Mouse (Mus musculus): ENCODE results near the gene Usp26. TPM values are rescaled to one million over a fixed set of nuclear protein-coding genes. Genes with fewer than 3 reads are reported as not detected.

Usp26 gene
- not detected in 2 replicates for polyA plus RNA-seq (2015; fragmentation: Nextera tagmentation; extraction: Ambion mirVana)

DNA sequence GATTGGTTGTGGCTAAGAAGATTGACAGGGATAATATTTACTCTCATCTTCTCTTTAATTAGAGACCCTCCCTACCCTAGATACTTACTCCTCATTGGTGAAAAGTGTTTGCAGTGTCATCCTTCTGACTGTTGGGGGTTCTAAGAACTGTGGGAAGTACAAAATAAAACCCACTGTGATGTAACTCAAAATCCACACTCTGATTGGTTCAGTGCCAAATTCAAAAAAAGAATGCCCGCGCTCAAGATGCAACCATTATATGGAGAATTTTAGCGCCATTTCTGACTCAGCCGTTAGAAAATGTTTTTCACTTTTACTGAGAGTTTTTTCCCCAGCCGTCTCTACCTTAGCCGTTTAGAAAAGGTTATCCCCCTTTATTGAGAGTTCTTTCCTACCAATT is at the start of gene Usp26:
Gene Usp26, minus strand, starts transcription at position 101 of the 400 bp plus-strand sequence.
- no peak within 1 kb of the TSS for H3K27ac ChIP-seq (ENCODE audit: low read length)
- no peak within 1 kb of the TSS for H3K4me3 ChIP-seq (ENCODE audit: low read length)
- WGBS, result 93% methylated on average over 6 of the region's 6 CpGs
- 0 out of 2 replicates have a peak, but pooled peaks cover 3% of the 10 kb centered on the region for H3K9me3 ChIP-seq (ENCODE audit: control insufficient read depth, low read length)
- ATAC-seq, result no peak
- H3K4me1 ChIP-seq (ENCODE audit: control insufficient read depth, insufficient read depth, low read length), result no peaks in the 10 kb centered on the region
- no peaks in the 10 kb centered on the region for H3K36me3 ChIP-seq (ENCODE audit: control insufficient read depth, insufficient read depth, low read length)
- no peak within 1 kb of the TSS for H3K4me2 ChIP-seq (ENCODE audit: low read depth, low read length)
- no peaks in the 10 kb centered on the region for H3K27me3 ChIP-seq (replicated peaks; ENCODE audit: control insufficient read depth, insufficient read depth, low read length)
- H3K9ac ChIP-seq (ENCODE audit: low read depth, low read length), result no peak within 1 kb of the TSS

DNA sequence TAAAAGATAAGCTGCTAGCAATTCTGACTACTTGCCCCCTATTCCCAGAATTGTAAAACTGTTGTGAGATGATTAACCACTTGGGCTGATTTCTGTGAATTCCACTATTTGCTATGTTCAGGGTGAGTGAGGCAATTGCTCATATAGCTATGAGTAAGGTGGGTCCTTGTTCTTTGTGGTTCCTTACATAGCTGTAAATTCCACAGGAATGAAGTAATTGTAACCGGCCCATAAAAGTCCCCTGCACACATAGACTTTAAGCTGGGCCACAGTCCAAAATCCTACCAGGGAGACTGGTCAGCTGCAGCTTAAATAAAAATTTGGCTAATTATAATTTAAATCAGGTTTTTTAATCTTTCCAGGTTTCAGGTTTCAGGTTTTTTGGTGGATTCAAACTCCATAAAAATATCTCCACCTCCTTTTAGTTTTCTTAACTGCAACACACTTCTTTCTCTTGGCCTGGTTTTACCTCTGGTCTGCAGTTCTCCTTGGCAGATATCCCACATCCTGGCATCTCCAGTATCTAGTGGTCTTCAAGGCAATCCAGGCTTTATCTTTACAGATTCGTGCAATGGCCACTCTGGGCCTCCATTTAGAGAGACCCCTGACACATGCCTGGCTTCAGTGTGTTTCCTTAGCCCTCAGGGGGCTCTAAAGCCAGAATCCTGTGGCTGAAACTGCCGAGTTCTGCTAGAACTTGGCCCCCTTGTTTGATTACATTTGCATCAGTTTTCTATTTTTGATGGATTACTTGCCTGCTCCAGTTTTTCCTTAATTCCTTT is 13.6 kb upstream of the Usp26 start:
- WGBS, result 28% methylated on average over 3 of the region's 3 CpGs
- Histone ChIP-seq H3K4me1 (ENCODE audit: control insufficient read depth, insufficient read depth, low read length) (no peaks in the 10 kb centered on the region), H3K27ac (ENCODE audit: low read length) (no peak overlapping the region), H3K27me3 (replicated peaks; ENCODE audit: control insufficient read depth, insufficient read depth, low read length) (no peaks in the 10 kb centered on the region), H3K4me3 (ENCODE audit: low read length) (no peak overlapping the region), H3K9me3 (ENCODE audit: control insufficient read depth, low read length) (no peaks in the 10 kb centered on the region), H3K4me2 (ENCODE audit: low read depth, low read length) (no peak overlapping the region), H3K9ac (ENCODE audit: low read depth, low read length) (no peak overlapping the region), H3K36me3 (ENCODE audit: control insufficient read depth, insufficient read depth, low read length) (no peaks in the 10 kb centered on the region)
- peak; percentile 79 for ATAC-seq

DNA sequence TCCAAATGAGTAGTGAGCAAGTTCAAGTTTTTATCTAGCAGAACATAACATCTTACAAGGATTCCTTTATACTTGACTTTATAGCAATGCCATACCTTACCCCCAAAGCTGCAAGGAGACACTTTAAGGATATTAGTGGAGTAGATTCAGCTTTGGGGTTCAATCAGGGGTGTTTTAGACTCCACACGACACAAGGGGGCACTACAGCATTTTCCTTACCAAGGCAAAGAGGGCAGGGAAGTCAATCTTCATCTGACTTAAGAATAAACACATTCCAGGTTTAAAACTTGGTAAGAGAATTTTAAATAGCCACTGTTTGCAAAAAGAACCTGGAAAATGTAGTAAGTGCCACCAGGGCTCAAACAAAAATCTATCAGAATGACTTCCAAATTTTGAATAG is 33.6 kb downstream of the Usp26 start:
- Histone ChIP-seq H3K36me3 (ENCODE audit: control insufficient read depth, insufficient read depth, low read length) (no peaks in the 10 kb centered on the region), H3K4me3 (ENCODE audit: low read length) (no peak overlapping the region), H3K27me3 (replicated peaks; ENCODE audit: control insufficient read depth, insufficient read depth, low read length) (no peaks in the 10 kb centered on the region), H3K9ac (ENCODE audit: low read depth, low read length) (no peak overlapping the region), H3K4me2 (ENCODE audit: low read depth, low read length) (no peak overlapping the region), H3K27ac (ENCODE audit: low read length) (no peak overlapping the region), H3K9me3 (ENCODE audit: control insufficient read depth, low read length) (no peaks in the 10 kb centered on the region), H3K4me1 (ENCODE audit: control insufficient read depth, insufficient read depth, low read length) (no peaks in the 10 kb centered on the region)
- 3% methylated on average over 1 of the region's 1 CpGs for WGBS
- ATAC-seq, result no peak

DNA sequence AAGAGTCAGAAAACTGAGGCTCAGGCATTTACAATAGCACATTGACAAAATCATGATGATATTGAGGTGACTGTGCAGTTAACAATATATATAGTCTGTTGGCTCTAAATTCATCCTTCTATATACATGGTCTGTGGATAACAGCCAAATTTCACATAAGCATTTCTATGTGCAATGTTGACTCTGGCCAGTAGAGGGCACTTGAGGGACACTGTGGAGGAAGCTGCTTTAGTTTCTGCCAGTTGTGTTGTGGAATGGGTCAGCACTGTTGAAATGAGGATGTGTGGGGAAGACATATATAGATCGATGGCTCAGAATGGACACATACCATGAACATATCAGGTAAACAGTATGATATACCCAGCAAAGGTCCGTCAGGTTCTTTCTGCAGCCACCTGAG is 64.6 kb downstream of the Usp26 start:
- H3K36me3 ChIP-seq (ENCODE audit: control insufficient read depth, insufficient read depth, low read length), result no peaks in the 10 kb centered on the region
- WGBS, result 71% methylated on average over 2 of the region's 2 CpGs
- no peak overlapping the region for H3K27ac ChIP-seq (ENCODE audit: low read length)
- H3K4me1 ChIP-seq (ENCODE audit: control insufficient read depth, insufficient read depth, low read length), result no peaks in the 10 kb centered on the region
- H3K9ac ChIP-seq (ENCODE audit: low read depth, low read length), result no peak overlapping the region
- no peak overlapping the region for H3K4me2 ChIP-seq (ENCODE audit: low read depth, low read length)
- H3K4me3 ChIP-seq (ENCODE audit: low read length), result no peak overlapping the region
- no peak for ATAC-seq
- H3K9me3 ChIP-seq (ENCODE audit: control insufficient read depth, low read length), result no peaks in the 10 kb centered on the region
- H3K27me3 ChIP-seq (replicated peaks; ENCODE audit: control insufficient read depth, insufficient read depth, low read length), result no peaks in the 10 kb centered on the region

DNA sequence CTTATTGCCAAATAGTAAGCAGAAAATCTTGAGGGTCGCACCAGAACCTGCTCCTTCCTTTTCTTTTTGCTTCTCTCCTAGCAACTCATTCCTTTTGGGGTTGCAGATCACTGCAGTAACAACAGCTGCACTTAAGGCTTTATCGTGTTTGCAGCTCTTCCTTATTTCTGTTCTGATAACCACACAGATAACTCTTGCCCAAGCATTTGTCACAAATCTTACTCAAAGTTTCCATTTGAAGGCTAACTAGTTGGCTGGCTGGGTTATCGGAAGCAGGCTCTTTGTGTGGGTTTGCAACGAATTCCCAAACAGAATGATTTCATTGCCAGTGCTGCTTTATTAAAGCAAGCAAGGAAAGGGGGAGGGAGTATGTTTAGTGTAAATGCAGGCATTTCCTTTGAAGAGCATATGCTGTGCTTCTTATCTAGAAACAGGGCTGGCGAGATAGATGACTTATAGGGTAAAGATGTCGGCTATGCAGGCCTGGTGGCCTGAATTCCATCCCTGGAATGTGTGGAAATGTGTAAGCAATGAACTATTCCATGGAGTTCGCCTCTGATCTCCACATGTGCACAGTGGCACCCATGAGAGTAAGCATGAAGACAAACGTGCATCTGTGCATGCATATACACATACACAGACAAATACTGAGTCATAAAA is 86.8 kb downstream of the Usp26 start:
- H3K4me3 ChIP-seq (ENCODE audit: low read length), result no peak overlapping the region
- no peaks in the 10 kb centered on the region for H3K9me3 ChIP-seq (ENCODE audit: control insufficient read depth, low read length)
- no peak overlapping the region for H3K27ac ChIP-seq (ENCODE audit: low read length)
- no peaks in the 10 kb centered on the region for H3K36me3 ChIP-seq (ENCODE audit: control insufficient read depth, insufficient read depth, low read length)
- no peak for ATAC-seq
- no peaks in the 10 kb centered on the region for H3K4me1 ChIP-seq (ENCODE audit: control insufficient read depth, insufficient read depth, low read length)
- no peaks in the 10 kb centered on the region for H3K27me3 ChIP-seq (replicated peaks; ENCODE audit: control insufficient read depth, insufficient read depth, low read length)
- no peak overlapping the region for H3K9ac ChIP-seq (ENCODE audit: low read depth, low read length)
- H3K4me2 ChIP-seq (ENCODE audit: low read depth, low read length), result no peak overlapping the region
- WGBS, result 49% methylated on average over 8 of the region's 8 CpGs

DNA sequence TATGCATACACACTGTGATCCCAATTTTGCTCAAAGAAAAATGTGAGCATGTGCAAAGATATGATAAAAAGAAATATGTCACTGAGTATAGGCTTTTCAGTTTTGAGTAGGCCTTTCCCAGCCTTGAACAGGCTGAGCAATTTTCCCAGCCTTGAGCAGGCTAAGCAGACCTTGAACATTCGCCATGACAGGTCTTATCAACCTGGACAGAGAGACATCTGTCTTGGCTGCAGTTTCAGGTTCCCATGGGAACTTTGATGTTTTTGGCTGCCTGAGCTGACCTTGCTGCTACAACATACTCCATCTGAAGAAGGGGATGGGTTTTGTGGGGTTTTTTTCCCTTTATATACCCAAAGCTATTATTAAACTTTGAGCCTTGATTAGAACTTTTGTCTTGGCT is 88.0 kb downstream of the Usp26 start:
- Histone ChIP-seq H3K9me3 (ENCODE audit: control insufficient read depth, low read length) (no peaks in the 10 kb centered on the region), H3K9ac (ENCODE audit: low read depth, low read length) (no peak overlapping the region), H3K27me3 (replicated peaks; ENCODE audit: control insufficient read depth, insufficient read depth, low read length) (0 out of 2 replicates have a peak, but pooled peaks cover 3% of the 10 kb centered on the region), H3K4me2 (ENCODE audit: low read depth, low read length) (no peak overlapping the region), H3K4me1 (ENCODE audit: control insufficient read depth, insufficient read depth, low read length) (no peaks in the 10 kb centered on the region), H3K4me3 (ENCODE audit: low read length) (no peak overlapping the region), H3K36me3 (ENCODE audit: control insufficient read depth, insufficient read depth, low read length) (no peaks in the 10 kb centered on the region), H3K27ac (ENCODE audit: low read length) (no peak overlapping the region)
- WGBS, result 75% methylated on average over 1 of the region's 1 CpGs
- no peak for ATAC-seq

Other genes starting within 250 kb of the Usp26 start
- gene Hs6st2, start 119.4 kb downstream of the Usp26 start, polyA plus RNA-seq (2015; fragmentation: Nextera tagmentation; extraction: Ambion mirVana), result 4.3 and 4.4 TPM in 2 replicates
- gene 1700080O16Rik, start 171.5 kb upstream of the Usp26 start, polyA plus RNA-seq (2015; fragmentation: Nextera tagmentation; extraction: Ambion mirVana), result not detected in 2 replicates

Data from intestine, embryonic 16.5 days (tissue).